Comparison of ENCODE assay signal across 32 mouse cellular contexts in genomic region chr15:75318584-75318983, GRCm38 (mm10). TPM values are rescaled to one million over a fixed set of nuclear protein-coding genes. Genes with fewer than 3 reads are reported as not detected.
DNase-seq lines count a peak whose midpoint lies in the region; ATAC-seq and TF ChIP-seq lines count a peak whose summit lies in the region.
"Had no signal": no experiment of that assay in that cellular context is flagged by ENCODE, and none has a peak within 500 bp of the region (broad histone marks: within the 10 kb centered on the region; RNA-seq: fewer than 3 reads in every experiment).

No protein-coding gene starts in this region.

- H3K9me3 ChIP-seq in liver, postnatal 0 days (ENCODE audit: low read length) = peaks cover 8% of the 10 kb centered on the region
- H3K9me3 ChIP-seq in midbrain, postnatal 0 days (ENCODE audit: low read length) = peaks cover 7% of the 10 kb centered on the region; the same call in 1 of the 2 replicates
- H3K9me3 ChIP-seq: embryonic facial prominence, embryonic 13.5 days had no signal

- H3K36me3 ChIP-seq in liver, adult 2 months (ENCODE audit: control insufficient read depth, insufficient read depth, low read length) = no peaks in the 10 kb centered on the region
- H3K36me3 ChIP-seq in liver, postnatal 0 days (replicated peaks; ENCODE audit: insufficient read depth, low read length) = no peaks in the 10 kb centered on the region
- H3K36me3 ChIP-seq in myocyte (ENCODE audit: control insufficient read depth, insufficient read depth) = no peaks in the 10 kb centered on the region
- no peaks in the 10 kb centered on the region for H3K36me3 ChIP-seq in midbrain, postnatal 0 days (ENCODE audit: insufficient read depth, low read length)
- H3K36me3 ChIP-seq: embryonic facial prominence, embryonic 13.5 days; embryonic facial prominence, embryonic 15.5 days; forebrain, embryonic 10.5 days; forebrain, embryonic 12.5 days; G1E had no signal

- no peak overlapping the region for H3ac ChIP-seq in myocyte (ENCODE audit: control insufficient read depth, insufficient read length)

- H3K4me1 ChIP-seq in liver, adult 2 months (ENCODE audit: control insufficient read depth, insufficient read depth, low read length) = peaks cover 28% of the 10 kb centered on the region
- H3K4me1 ChIP-seq in liver, postnatal 0 days (ENCODE audit: insufficient read depth) = no peaks in the 10 kb centered on the region
- no peaks in the 10 kb centered on the region for H3K4me1 ChIP-seq in midbrain, postnatal 0 days (ENCODE audit: insufficient read depth, low read length)
- H3K4me1 ChIP-seq: embryonic facial prominence, embryonic 13.5 days; embryonic facial prominence, embryonic 15.5 days; forebrain, embryonic 10.5 days; forebrain, embryonic 12.5 days had no signal

- no peak for TF ChIP-seq POLR2A in liver, adult 2 months (IDR thresholded peaks at IDR 0.05; ENCODE audit: extremely low read depth, insufficient read depth, low read length)
- TF ChIP-seq POLR2A in myocyte (IDR thresholded peaks at IDR 0.05; ENCODE audit: insufficient read length, low read depth) = no peak

- no peak for TF ChIP-seq EP300 in liver, postnatal 0 days (IDR thresholded peaks at IDR 0.05; ENCODE audit: low read depth)

- 56% methylated on average over 3 of the region's 3 CpGs for WGBS in liver, adult 2 months
- 78% methylated on average over 3 of the region's 3 CpGs for WGBS in liver, postnatal 0 days (ENCODE audit: insufficient replicate concordance)
- 89% methylated on average over 3 of the region's 3 CpGs for WGBS in midbrain, postnatal 0 days

- no peak for TF ChIP-seq CTCF in liver, adult 2 months (IDR thresholded peaks at IDR 0.05; ENCODE audit: low read depth, low read length)
- no peak for TF ChIP-seq CTCF in liver, postnatal 0 days (IDR thresholded peaks at IDR 0.05; ENCODE audit: low read depth)
- no peak for TF ChIP-seq CTCF in midbrain, postnatal 0 days (IDR thresholded peaks at IDR 0.05)

- H3K4me2 ChIP-seq in liver, postnatal 0 days (ENCODE audit: low read depth, low read length) = no peak overlapping the region
- H3K4me2 ChIP-seq in myocyte (ENCODE audit: low read depth) = no peak overlapping the region
- no peak overlapping the region for H3K4me2 ChIP-seq in midbrain, postnatal 0 days (ENCODE audit: low read depth, low read length, poor library complexity, severe bottlenecking)
- H3K4me2 ChIP-seq: embryonic facial prominence, embryonic 13.5 days; embryonic facial prominence, embryonic 15.5 days; forebrain, embryonic 12.5 days had no signal

- no peaks in the 10 kb centered on the region for H3K79me2 ChIP-seq in liver, adult 2 months (ENCODE audit: control insufficient read depth, insufficient read depth, low read length)
- H3K79me2 ChIP-seq in myocyte (ENCODE audit: control insufficient read depth, insufficient read depth) = no peaks in the 10 kb centered on the region

- H3K4me3 ChIP-seq in liver, adult 2 months (ENCODE audit: insufficient read depth, low read depth, low read length) = no peak overlapping the region
- no peak overlapping the region for H3K4me3 ChIP-seq in liver, postnatal 0 days (ENCODE audit: low read depth, low read length)
- H3K4me3 ChIP-seq in myocyte = no peak overlapping the region
- H3K4me3 ChIP-seq in midbrain, postnatal 0 days (ENCODE audit: low read depth, low read length) = no peak overlapping the region
- H3K4me3 ChIP-seq: embryonic facial prominence, embryonic 13.5 days; embryonic facial prominence, embryonic 15.5 days; erythroblast, embryonic 14.5 days; forebrain, embryonic 10.5 days; forebrain, embryonic 12.5 days had no signal

- H3K9ac ChIP-seq in liver, adult 2 months (ENCODE audit: low read depth, low read length) = no peak overlapping the region
- H3K9ac ChIP-seq in liver, postnatal 0 days (replicated peaks) = no peak overlapping the region
- H3K9ac ChIP-seq in midbrain, postnatal 0 days (replicated peaks; ENCODE audit: low read length, poor library complexity, severe bottlenecking) = no peak overlapping the region
- H3K9ac ChIP-seq: embryonic facial prominence, embryonic 13.5 days; embryonic facial prominence, embryonic 15.5 days; forebrain, embryonic 12.5 days had no signal

- no peak overlapping the region for H3K27ac ChIP-seq in liver, adult 2 months (replicated peaks; ENCODE audit: insufficient read depth, low read depth, low read length)
- no peak overlapping the region for H3K27ac ChIP-seq in liver, postnatal 0 days (ENCODE audit: low read depth)
- no peak overlapping the region for H3K27ac ChIP-seq in midbrain, postnatal 0 days (ENCODE audit: low read depth, low read length)
- H3K27ac ChIP-seq: embryonic facial prominence, embryonic 13.5 days; embryonic facial prominence, embryonic 15.5 days; forebrain, embryonic 10.5 days; forebrain, embryonic 12.5 days had no signal

- H3K27me3 ChIP-seq in liver, adult 2 months (ENCODE audit: control insufficient read depth, insufficient read depth, low read length) = no peaks in the 10 kb centered on the region
- H3K27me3 ChIP-seq in liver, postnatal 0 days (ENCODE audit: insufficient read depth, low read length) = no peaks in the 10 kb centered on the region
- H3K27me3 ChIP-seq in myocyte (ENCODE audit: control insufficient read depth, insufficient read depth, insufficient read length) = no peaks in the 10 kb centered on the region
- no peaks in the 10 kb centered on the region for H3K27me3 ChIP-seq in midbrain, postnatal 0 days (ENCODE audit: insufficient read depth, low read length)
- H3K27me3 ChIP-seq: embryonic facial prominence, embryonic 13.5 days; embryonic facial prominence, embryonic 15.5 days; forebrain, embryonic 12.5 days had no signal

- ATAC-seq in liver, postnatal 0 days = no peak
- ATAC-seq in midbrain, postnatal 0 days (ENCODE audit: low FRiP score) = no peak
- ATAC-seq: activated CD4-positive, CD25-positive, alpha-beta regulatory T cell, adult 4 months; CD4-positive, CD25-positive, alpha-beta regulatory T cell, adult 4 months; forebrain, embryonic 14.5 days; forebrain, embryonic 16.5 days had no signal

- peak; percentile 37 for DNase-seq in liver, adult 2 months (ENCODE audit: extremely low read depth, low read depth, low spot score)
- no peak for DNase-seq in liver, postnatal 0 days
- peak; percentile 5 for DNase-seq in NIH3T3 (ENCODE audit: low read depth)
- DNase-seq in midbrain, postnatal 0 days (ENCODE audit: low spot score) = no peak
- no peak for DNase-seq in spleen, postnatal 36 days (ENCODE audit: low spot score in 2 of 2)
- DNase-seq: adrenal gland, adult 2 months; adrenal gland, postnatal 10 days; adrenal gland, postnatal 25 days; cerebellum, adult 11 months; cerebellum, adult 18-20 months; cerebellum, adult 8-10 months; cerebellum, adult 9-11 months; cerebellum, postnatal 14 days; cerebellum, postnatal 36 days; embryo, embryonic 11 days had no signal

TF ChIP-seq in myocyte, 11 proteins besides CTCF, POLR2A, EP300 and RAD21:
- no peak for TF ChIP-seq POLR2AphosphoS2 (IDR thresholded peaks at IDR 0.05; ENCODE audit: insufficient read length, low read depth)
- TF ChIP-seq CEBPB (IDR thresholded peaks at IDR 0.05; ENCODE audit: insufficient read depth, poor library complexity, severe bottlenecking) = peak; percentile 85

RNA-seq across cellular contexts. Expression of gene Ly6f, which starts 50.4 kb away (rescaled TPM):
- 0.65 TPM in 1 of 2 replicates, not detected in the other for total RNA-seq in liver, adult 2 months (2014; rRNA removed)
- polyA plus RNA-seq in liver, adult 2 months (2012; rRNA removed) = 0.15 and 0.40 TPM in 2 replicates
- not detected in 2 replicates for polyA plus RNA-seq in liver, postnatal 0 days (2015; fragmentation: Nextera tagmentation; extraction: Ambion mirVana)
- polyA plus RNA-seq in myocyte (2012; fragmentation: generic; extraction: Trizol) = 0.64 TPM
- not detected in 2 replicates for total RNA-seq in midbrain, postnatal 0 days (2014; rRNA removed)
- polyA plus RNA-seq in midbrain, postnatal 0 days (2015; fragmentation: Nextera tagmentation; extraction: Ambion mirVana) = not detected in 2 replicates
- total RNA-seq: adrenal gland, adult 2 months; adrenal gland, postnatal 10 days; adrenal gland, postnatal 25 days; adrenal gland, postnatal 4 days; CH12.LX; common myeloid progenitor, adult 5-6 weeks; G1E had no signal
- polyA plus RNA-seq: activated CD4-positive, CD25-positive, alpha-beta regulatory T cell, adult 4 months; adrenal gland, adult 2 months; brain, embryonic 14.5 days; CD4-positive, CD25-positive, alpha-beta regulatory T cell, adult 4 months; embryonic facial prominence, embryonic 11.5 days; embryonic facial prominence, embryonic 13.5 days; embryonic facial prominence, embryonic 15.5 days; erythroblast, embryonic 14.5 days; forebrain, embryonic 10.5 days; forebrain, embryonic 12.5 days; forebrain, embryonic 14.5 days; forebrain, embryonic 16.5 days; frontal cortex, adult 2 months; G1E had no signal

Comparison
In these comparisons a context has a peak if more than half of its experiments do, and no peak if none do; other contexts are left out.
1. DNase-seq: peak in liver, adult 2 months (single experiment) and NIH3T3 (single experiment); none in liver, postnatal 0 days (single experiment), midbrain, postnatal 0 days (single experiment) and spleen, postnatal 36 days (0 of 2).